10 mouse cellular contexts compared by ENCODE assay signal in genomic region chr9:7867981-7868380, GRCm38 (mm10). TPM values are rescaled to one million over a fixed set of nuclear protein-coding genes. Genes with fewer than 3 reads are reported as not detected.
DNase-seq lines count a peak whose midpoint lies in the region; TF ChIP-seq lines count a peak whose summit lies in the region.
"Had no signal": no experiment of that assay in that cellular context is flagged by ENCODE, and none has a peak within 500 bp of the region (broad histone marks: within the 10 kb centered on the region; RNA-seq: fewer than 3 reads in every experiment).

No protein-coding gene starts in this region.

- no peak for TF ChIP-seq CTCF in spleen, adult 2 months (IDR thresholded peaks at IDR 0.05; ENCODE audit: extremely low read depth, insufficient read depth, insufficient read length, insufficient replicate concordance)
- no peak for TF ChIP-seq CTCF in bone marrow macrophage, adult 2 months (IDR thresholded peaks at IDR 0.05; ENCODE audit: low read depth, low read length)

- H3K27me3 ChIP-seq in spleen, adult 2 months (ENCODE audit: control insufficient read depth, insufficient read depth, low read length) = no peaks in the 10 kb centered on the region

- peak overlapping the region; percentile 98 for H3K27ac ChIP-seq in spleen, adult 2 months (ENCODE audit: insufficient read depth, low read length)
- peak overlapping the region; percentile 33; the same call in 1 of the 2 replicates for H3K27ac ChIP-seq in bone marrow macrophage, adult 2 months (ENCODE audit: insufficient read depth, low read depth, low read length)

- WGBS in spleen, adult 2 months = 89% methylated on average over 3 of the region's 3 CpGs

- H3K36me3 ChIP-seq in spleen, adult 2 months (ENCODE audit: control insufficient read depth, insufficient read depth, low read length) = peaks cover 20% of the 10 kb centered on the region

- H3K4me1 ChIP-seq in spleen, adult 2 months (ENCODE audit: control insufficient read depth, insufficient read depth, insufficient read length) = peaks cover 13% of the 10 kb centered on the region
- H3K4me1 ChIP-seq in bone marrow macrophage, adult 2 months (ENCODE audit: control insufficient read depth, insufficient read depth, low read length) = peaks cover 29% of the 10 kb centered on the region

- peak in 1 of 2 experiments; percentile 14 for DNase-seq in spleen, adult 2 months (ENCODE audit: low read depth in 1 of 2, low spot score in 2 of 2)
- DNase-seq in spleen, adult 12 weeks (ENCODE audit: low spot score) = no peak
- peak; percentile 50 for DNase-seq in lung, postnatal 14 days
- DNase-seq in testis, postnatal 10 days (ENCODE audit: low spot score) = peak; percentile 47
- no peak for DNase-seq in left cerebral cortex, adult 11 months (ENCODE audit: low spot score)
- no peak for DNase-seq in adrenal gland, postnatal 4 days (ENCODE audit: low spot score in 2 of 2)
- DNase-seq: adrenal gland, postnatal 36 days; gastrocnemius, postnatal 14 days; thymus, adult 18-20 months had no signal

- no peak overlapping the region for H3K4me3 ChIP-seq in spleen, adult 2 months (ENCODE audit: extremely low read depth, insufficient read depth, insufficient read length)
- H3K4me3 ChIP-seq in bone marrow macrophage, adult 2 months (ENCODE audit: insufficient read depth, low read length) = no peak overlapping the region

- no peak for TF ChIP-seq POLR2A in spleen, adult 2 months (IDR thresholded peaks at IDR 0.05; ENCODE audit: low read depth, low read length)
- no peak for TF ChIP-seq POLR2A in bone marrow macrophage, adult 2 months (IDR thresholded peaks at IDR 0.05; ENCODE audit: borderline replicate concordance, low read depth, low read length)

RNA-seq across cellular contexts. Expression of gene Birc3, which starts 5.0 kb away (rescaled TPM):
- 44.9 and 45.8 TPM in 2 replicates for polyA plus RNA-seq in spleen, adult 2 months (2012; rRNA removed)
- 157 and 171 TPM in 2 replicates for polyA plus RNA-seq in bone marrow macrophage, adult 2 months (2012; ENCODE audit: insufficient read depth, insufficient read length, missing spikeins)
- 10 to 100 TPM; 31.1 to 33.3 TPM for total RNA-seq in adrenal gland, postnatal 4 days (2021)

RNA-seq across cellular contexts. Expression of gene Birc2, which starts 31.1 kb away (rescaled TPM):
- polyA plus RNA-seq in spleen, adult 2 months (2012; rRNA removed) = 16.4 and 17.7 TPM in 2 replicates
- 22.5 and 24.9 TPM in 2 replicates for polyA plus RNA-seq in bone marrow macrophage, adult 2 months (2012; ENCODE audit: insufficient read depth, insufficient read length, missing spikeins)
- total RNA-seq in adrenal gland, postnatal 4 days (2021) = 10 to 100 TPM; 68.3 to 72.0 TPM

Comparison
In these comparisons a context has a peak if more than half of its experiments do, and no peak if none do; other contexts are left out.
1. DNase-seq: peak in lung, postnatal 14 days (single experiment) and testis, postnatal 10 days (single experiment); none in spleen, adult 12 weeks (single experiment), left cerebral cortex, adult 11 months (single experiment) and adrenal gland, postnatal 4 days (0 of 2).